Mouse (Mus musculus): Measurements from ENCODE around the gene Zfp668. TPM values are rescaled to one million over a fixed set of nuclear protein-coding genes. Genes with fewer than 3 reads are reported as not detected.
A peak's percentile ranks its signal among the peaks of the same experiment; 100 is the strongest.

The Zfp668 gene
- total RNA-seq (2012; rRNA removed) (5.6 and 5.9 TPM in 2 replicates), total RNA-seq (2014; rRNA removed) (2.4 and 2.6 TPM in 2 replicates), polyA plus RNA-seq (2012; ENCODE audit: insufficient read length, low read depth) (7.0 and 8.6 TPM in 2 replicates)

DNA sequence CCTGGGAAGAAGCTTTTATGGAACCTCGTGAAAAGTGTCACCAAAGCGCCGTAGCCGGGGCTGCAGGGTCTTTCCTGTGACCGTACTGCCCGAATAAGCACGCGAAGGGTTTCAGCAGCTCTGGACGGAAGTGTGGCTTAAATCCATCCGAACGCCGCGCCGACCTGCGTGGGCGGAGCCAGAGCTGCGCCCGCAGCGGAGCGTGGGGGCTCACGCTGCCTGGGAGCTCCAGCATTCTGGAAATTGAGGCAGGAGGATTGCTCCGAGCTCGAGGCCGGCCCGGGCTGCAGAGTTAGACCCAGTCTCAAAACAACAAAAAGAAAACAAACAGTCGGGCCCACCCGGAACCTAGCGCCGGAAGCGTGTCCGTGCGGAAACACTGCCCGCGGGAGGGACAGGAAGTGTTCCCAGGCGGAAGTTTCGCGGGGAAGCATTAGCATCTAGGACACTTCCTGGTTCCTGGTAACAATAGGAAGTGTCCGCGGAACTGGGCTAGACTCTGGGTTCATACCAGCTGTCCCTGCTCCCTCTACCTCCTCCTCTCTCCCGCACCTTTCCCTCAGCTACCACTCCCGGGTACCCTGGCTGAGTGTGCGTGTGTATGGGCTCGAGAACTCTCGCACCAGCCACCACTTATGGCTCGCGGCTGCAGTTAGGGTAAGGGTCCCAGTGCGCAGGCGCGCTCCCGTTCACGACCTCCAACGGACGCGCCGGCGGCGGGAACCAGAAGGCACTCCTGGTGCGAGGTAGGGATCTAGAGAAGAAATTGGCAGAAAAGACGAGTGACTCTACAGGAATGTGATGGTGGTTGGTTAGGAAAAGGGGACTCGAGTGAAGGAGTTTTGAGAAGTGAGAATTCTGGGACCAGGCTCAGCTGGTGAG, at the start of gene Zfp668:
Gene Zfp668, minus strand, starts transcription at position 362 of the 882 bp plus-strand sequence.
- DNase-seq (ENCODE audit: extremely low read depth) = peak; percentile 95
- Histone ChIP-seq H3K4me2 (ENCODE audit: insufficient read depth, low read depth, poor library complexity, severe bottlenecking) (peak within 1 kb of the TSS; percentile 95), H3K4me3 (replicated peaks in 1 of 3; ENCODE audit: low read depth in 2 of 3, low read length in 2 of 3, poor library complexity in 1 of 3) (peak within 1 kb of the TSS; percentile 66 to 99 (median 98)), H3K9me3 (replicated peaks; ENCODE audit: low read length) (peaks cover 35% of the 10 kb centered on the region), H3K36me3 (replicated peaks in 1 of 2; ENCODE audit: control insufficient read depth in 1 of 2, insufficient read depth in 1 of 2, low read length in 1 of 2) (peaks cover 35 to 55% of the 10 kb centered on the region in 2 experiments), H3K27ac (ENCODE audit: insufficient read depth, low read depth) (peak within 1 kb of the TSS; percentile 78), H3K4me1 (ENCODE audit: control insufficient read depth in 1 of 2, insufficient read depth in 2 of 2) (peaks cover 6 to 33% of the 10 kb centered on the region in 2 experiments), H3K9ac (ENCODE audit: insufficient read depth, low read depth) (peak within 1 kb of the TSS; percentile 87), H3K27me3 (replicated peaks) (no peaks in the 10 kb centered on the region), H3K79me2 (replicated peaks; ENCODE audit: control insufficient read depth, extremely low read depth, insufficient read depth, poor library complexity, severe bottlenecking) (peaks cover 27% of the 10 kb centered on the region)
- dilution Hi-C loops (cut with MboI; ENCODE audit: extremely low pct_ligation_motif_present, extremely low pct_unique_long_range_greater_than_20kb, low sequenced_read_pairs) (no loop called here), in situ Hi-C loops (cut with MboI; ENCODE audit: low pct_ligation_motif_present, low pct_unique_long_range_greater_than_20kb, low sequenced_read_pairs) (no loop called here)
- TF ChIP-seq JUND (conservative IDR thresholded peaks at IDR 0.05; ENCODE audit: low read depth, low read length) = no peak
- TF ChIP-seq NELFE (IDR thresholded peaks at IDR 0.05; ENCODE audit: low read depth, low read length) = peak; percentile 70
- TF ChIP-seq MEF2A (IDR thresholded peaks at IDR 0.05; ENCODE audit: borderline replicate concordance, low read depth, low read length) = 0 out of 2 replicates have a peak, but pooled peaks have one; percentile 55
- no peak for TF ChIP-seq CTCF (conservative IDR thresholded peaks at IDR 0.05 in 1 of 2, IDR thresholded peaks at IDR 0.05 in 1 of 2; ENCODE audit: low read depth in 2 of 2, low read length in 2 of 2)
- peak; percentile 99 for TF ChIP-seq ELF1 (IDR thresholded peaks at IDR 0.05; ENCODE audit: low read depth, low read length)
- TF ChIP-seq UBTF (IDR thresholded peaks at IDR 0.05; ENCODE audit: low read depth, low read length) = no peak
- peak; percentile 96 for TF ChIP-seq SIN3A (IDR thresholded peaks at IDR 0.05; ENCODE audit: low read length)
- TF ChIP-seq EP300 (IDR thresholded peaks at IDR 0.05; ENCODE audit: low read length) = no peak
- TF ChIP-seq CHD2 (IDR thresholded peaks at IDR 0.05; ENCODE audit: low read length) = peak; percentile 66
- TF ChIP-seq ZNF384 (IDR thresholded peaks at IDR 0.05; ENCODE audit: low read depth, low read length) = no peak
- peak; percentile 53; the same call in 1 of the 2 replicates for TF ChIP-seq TBP (conservative IDR thresholded peaks at IDR 0.05; ENCODE audit: low read depth, low read length)
- no peak; the same call in 1 of the 2 replicates for TF ChIP-seq E2F4 (IDR thresholded peaks at IDR 0.05; ENCODE audit: insufficient replicate concordance, low read depth, low read length)
- no peak for TF ChIP-seq USF2 (conservative IDR thresholded peaks at IDR 0.05; ENCODE audit: low read depth, low read length)
- TF ChIP-seq RAD21 (IDR thresholded peaks at IDR 0.05; ENCODE audit: low read depth, low read length) = no peak
- no peak for TF ChIP-seq ZC3H11A (IDR thresholded peaks at IDR 0.05; ENCODE audit: low read depth, low read length)
- no peak for TF ChIP-seq MAFK (IDR thresholded peaks at IDR 0.05; ENCODE audit: insufficient replicate concordance, low read length)
- no peak for TF ChIP-seq PAX5 (IDR thresholded peaks at IDR 0.05; ENCODE audit: low read length)
- no peak for TF ChIP-seq BHLHE40 (IDR thresholded peaks at IDR 0.05; ENCODE audit: low read depth, low read length)
- TF ChIP-seq JUN (IDR thresholded peaks at IDR 0.05; ENCODE audit: insufficient read depth, low read depth, low read length) = no peak
- peak; percentile 31; the same call in 1 of the 2 replicates for TF ChIP-seq GABPA (IDR thresholded peaks at IDR 0.05; ENCODE audit: insufficient replicate concordance, low read depth, low read length)
- 0 out of 2 replicates have a peak, but pooled peaks have one; percentile 14 for TF ChIP-seq MXI1 (IDR thresholded peaks at IDR 0.05; ENCODE audit: low read depth, low read length)
- TF ChIP-seq ETS1 (conservative IDR thresholded peaks at IDR 0.05; ENCODE audit: low read depth, low read length) = no peak
- TF ChIP-seq RCOR1 (conservative IDR thresholded peaks at IDR 0.05; ENCODE audit: low read depth, low read length) = 0 out of 2 replicates have a peak, but pooled peaks have one; percentile 32
- no peak for TF ChIP-seq ZKSCAN1 (IDR thresholded peaks at IDR 0.05; ENCODE audit: borderline replicate concordance, low read depth, low read length)
- no peak for TF ChIP-seq CHD1 (IDR thresholded peaks at IDR 0.05; ENCODE audit: low read depth, low read length)
- TF ChIP-seq NRF1 (IDR thresholded peaks at IDR 0.05; ENCODE audit: low read depth, low read length) = peak; percentile 85
- no peak for TF ChIP-seq MAZ (IDR thresholded peaks at IDR 0.05; ENCODE audit: low read depth, low read length)
- peak; percentile 96 for TF ChIP-seq HCFC1 (IDR thresholded peaks at IDR 0.05; ENCODE audit: low read depth, low read length)
- no peak for TF ChIP-seq USF1 (IDR thresholded peaks at IDR 0.05; ENCODE audit: low read depth, low read length)
- peak; percentile 71; the same call in 1 of the 2 replicates for TF ChIP-seq POLR2AphosphoS2 (IDR thresholded peaks at IDR 0.05; ENCODE audit: low read depth, low read length)
- TF ChIP-seq MAX (IDR thresholded peaks at IDR 0.05; ENCODE audit: low read length) = peak; percentile 58
- TF ChIP-seq SMC3 (IDR thresholded peaks at IDR 0.05; ENCODE audit: low read depth, low read length) = no peak
- peak; percentile 68; the same call in 1 of the 2 replicates for TF ChIP-seq IRF4 (IDR thresholded peaks at IDR 0.05; ENCODE audit: low read depth, low read length)
- TF ChIP-seq MYC (IDR thresholded peaks at IDR 0.05; ENCODE audit: low read depth, low read length) = peak; percentile 58; the same call in 1 of the 2 replicates
- TF ChIP-seq ZMIZ1 (IDR thresholded peaks at IDR 0.05; ENCODE audit: low read depth, low read length) = peak; percentile 56
- peak; percentile 56; the same call in 1 of the 2 replicates for TF ChIP-seq TCF12 (IDR thresholded peaks at IDR 0.05; ENCODE audit: low read depth, low read length)
- TF ChIP-seq POLR2A (IDR thresholded peaks at IDR 0.05; ENCODE audit: low read depth, low read length) = peak; percentile 67

Measured in CH12.LX (cell line).